Mouse (Mus musculus): ENCODE measurements around the gene A930004D18Rik. TPM values are rescaled to one million over a fixed set of nuclear protein-coding genes. Genes with fewer than 3 reads are reported as not detected.
"Not testable (repeated sequence)": the region's sequence is repeated elsewhere in the genome, so short reads cannot be mapped to it uniquely, and the experiment has no call there.

Gene A930004D18Rik
- polyA plus RNA-seq, 1 experiment from 2014 or later: 11.8 TPM

- Histone ChIP-seq H3K36me3 (replicated peaks) (no peaks in the 10 kb centered on the region), H3K4me1 (no peaks in the 10 kb centered on the region), H3K27me3 (replicated peaks) (no peaks in the 10 kb centered on the region), H3K4me2 (no peak overlapping the region), H3K9me3 (no peaks in the 10 kb centered on the region), H3K4me3 (no peak overlapping the region), H3K27ac (no peak overlapping the region), H3K9ac (no peak overlapping the region)
- WGBS: 90% methylated on average over 6 of the region's 6 CpGs
- ATAC-seq (replicated peaks): no peak
Observed at GRCm38 (mm10) chr2:18011226-18011625, 26.3 kb downstream of the A930004D18Rik start.

- H3K27me3 ChIP-seq (replicated peaks): no peaks in the 10 kb centered on the region
- no peaks in the 10 kb centered on the region for H3K4me1 ChIP-seq
- H3K4me2 ChIP-seq: no peak overlapping the region
- ATAC-seq (replicated peaks): no peak
- no peak overlapping the region for H3K4me3 ChIP-seq
- H3K27ac ChIP-seq: no peak overlapping the region
- no peak overlapping the region for H3K9ac ChIP-seq
- no peaks in the 10 kb centered on the region for H3K9me3 ChIP-seq
- WGBS: 39% methylated on average over 8 of the region's 8 CpGs
- H3K36me3 ChIP-seq (replicated peaks): no peaks in the 10 kb centered on the region
Observed at GRCm38 (mm10) chr2:18005137-18005536, 32.4 kb downstream of the A930004D18Rik start.

- no peak overlapping the region for H3K9ac ChIP-seq
- H3K4me2 ChIP-seq: no peak overlapping the region
- H3K9me3 ChIP-seq: no peaks in the 10 kb centered on the region
- no peaks in the 10 kb centered on the region for H3K4me1 ChIP-seq
- ATAC-seq (replicated peaks): no peak
- no peaks in the 10 kb centered on the region for H3K27me3 ChIP-seq (replicated peaks)
- H3K27ac ChIP-seq: no peak overlapping the region
- H3K4me3 ChIP-seq: no peak overlapping the region
- no peaks in the 10 kb centered on the region for H3K36me3 ChIP-seq (replicated peaks)
- WGBS: 91% methylated on average over 4 of the region's 4 CpGs
Observed at GRCm38 (mm10) chr2:18004286-18004685, 33.3 kb downstream of the A930004D18Rik start.

GRCm38 (mm10) chr2:18002306-18002705, 35.2 kb downstream of the A930004D18Rik start:
- Histone ChIP-seq H3K4me3 (no peak overlapping the region), H3K9me3 (no peaks in the 10 kb centered on the region), H3K4me1 (no peaks in the 10 kb centered on the region), H3K4me2 (no peak overlapping the region), H3K27me3 (replicated peaks) (no peaks in the 10 kb centered on the region), H3K36me3 (replicated peaks) (no peaks in the 10 kb centered on the region), H3K27ac (no peak overlapping the region), H3K9ac (no peak overlapping the region)
- ATAC-seq (replicated peaks): no peak
- WGBS: 94% methylated on average over 3 of the region's 3 CpGs

GRCm38 (mm10) chr2:17996858-17997257, 40.7 kb downstream of the A930004D18Rik start, which contains the start of gene H2al2a:
Gene H2al2a (minus strand): TSS chr2:17996958.
- H3K27me3 ChIP-seq (replicated peaks): no peaks in the 10 kb centered on the region
- no peak for ATAC-seq (replicated peaks)
- H3K9ac ChIP-seq: no peak within 1 kb of the TSS
- no peaks in the 10 kb centered on the region for H3K9me3 ChIP-seq
- no peaks in the 10 kb centered on the region for H3K4me1 ChIP-seq
- no peak within 1 kb of the TSS for H3K4me2 ChIP-seq
- H3K27ac ChIP-seq: no peak within 1 kb of the TSS
- H3K4me3 ChIP-seq: no peak within 1 kb of the TSS
- H3K36me3 ChIP-seq (replicated peaks): no peaks in the 10 kb centered on the region

- no peak overlapping the region for H3K9ac ChIP-seq
- no peak overlapping the region for H3K27ac ChIP-seq
- no peaks in the 10 kb centered on the region for H3K27me3 ChIP-seq (replicated peaks)
- no peaks in the 10 kb centered on the region for H3K36me3 ChIP-seq (replicated peaks)
- no peaks in the 10 kb centered on the region for H3K9me3 ChIP-seq
- no peak overlapping the region for H3K4me3 ChIP-seq
- ATAC-seq (replicated peaks): no peak
- no peaks in the 10 kb centered on the region for H3K4me1 ChIP-seq
- H3K4me2 ChIP-seq: no peak overlapping the region
Observed at GRCm38 (mm10) chr2:17989562-17989961, 48.0 kb downstream of the A930004D18Rik start.

GRCm38 (mm10) chr2:17989115-17989514, 48.4 kb downstream of the A930004D18Rik start:
- Histone ChIP-seq H3K36me3 (replicated peaks) (no peaks in the 10 kb centered on the region), H3K4me1 (no peaks in the 10 kb centered on the region), H3K4me3 (no peak overlapping the region), H3K9ac (no peak overlapping the region), H3K9me3 (no peaks in the 10 kb centered on the region), H3K27ac (no peak overlapping the region), H3K27me3 (replicated peaks) (no peaks in the 10 kb centered on the region), H3K4me2 (no peak overlapping the region)
- 41% methylated on average over 3 of the region's 3 CpGs for WGBS
- no peak for ATAC-seq (replicated peaks)

GRCm38 (mm10) chr2:17986694-17987093, 50.8 kb downstream of the A930004D18Rik start:
- Histone ChIP-seq H3K4me2 (no peak overlapping the region), H3K27ac (no peak overlapping the region), H3K9me3 (no peaks in the 10 kb centered on the region), H3K9ac (no peak overlapping the region), H3K27me3 (replicated peaks) (no peaks in the 10 kb centered on the region), H3K4me1 (no peaks in the 10 kb centered on the region), H3K36me3 (replicated peaks) (no peaks in the 10 kb centered on the region), H3K4me3 (no peak overlapping the region)
- ATAC-seq (replicated peaks): no peak
- WGBS: 94% methylated on average over 3 of the region's 3 CpGs

- Histone ChIP-seq H3K36me3 (replicated peaks) (no peaks in the 10 kb centered on the region), H3K4me2 (no peak overlapping the region), H3K4me1 (no peaks in the 10 kb centered on the region), H3K27ac (no peak overlapping the region), H3K27me3 (replicated peaks) (no peaks in the 10 kb centered on the region), H3K9ac (no peak overlapping the region), H3K9me3 (no peaks in the 10 kb centered on the region), H3K4me3 (no peak overlapping the region)
- ATAC-seq (replicated peaks): no peak
- over 99% methylated on average over 3 of the region's 3 CpGs for WGBS
Observed at GRCm38 (mm10) chr2:17984774-17985173, 52.8 kb downstream of the A930004D18Rik start.

GRCm38 (mm10) chr2:17982747-17983146, 54.8 kb downstream of the A930004D18Rik start:
- no peaks in the 10 kb centered on the region for H3K9me3 ChIP-seq
- WGBS: 89% methylated on average over 1 of the region's 1 CpGs
- no peak overlapping the region for H3K27ac ChIP-seq
- no peaks in the 10 kb centered on the region for H3K4me1 ChIP-seq
- no peaks in the 10 kb centered on the region for H3K27me3 ChIP-seq (replicated peaks)
- no peak overlapping the region for H3K4me2 ChIP-seq
- ATAC-seq (replicated peaks): no peak
- H3K4me3 ChIP-seq: no peak overlapping the region
- H3K36me3 ChIP-seq (replicated peaks): no peaks in the 10 kb centered on the region
- no peak overlapping the region for H3K9ac ChIP-seq

- WGBS: 94% methylated on average over 6 of the region's 6 CpGs
- H3K4me1 ChIP-seq: no peaks in the 10 kb centered on the region
- no peak overlapping the region for H3K9ac ChIP-seq
- ATAC-seq (replicated peaks): no peak
- H3K4me2 ChIP-seq: no peak overlapping the region
- H3K27ac ChIP-seq: no peak overlapping the region
- H3K36me3 ChIP-seq (replicated peaks): no peaks in the 10 kb centered on the region
- H3K27me3 ChIP-seq (replicated peaks): no peaks in the 10 kb centered on the region
- no peaks in the 10 kb centered on the region for H3K9me3 ChIP-seq
- no peak overlapping the region for H3K4me3 ChIP-seq
Observed at GRCm38 (mm10) chr2:17978706-17979105, 58.8 kb downstream of the A930004D18Rik start.

GRCm38 (mm10) chr2:17978251-17978650, 59.3 kb downstream of the A930004D18Rik start:
- not testable (repeated sequence) for H3K36me3 ChIP-seq (replicated peaks); H3K4me1 ChIP-seq; H3K4me2 ChIP-seq; H3K27me3 ChIP-seq (replicated peaks); H3K9ac ChIP-seq; ATAC-seq (replicated peaks); H3K9me3 ChIP-seq; H3K4me3 ChIP-seq; H3K27ac ChIP-seq
- 93% methylated on average over 7 of the region's 7 CpGs for WGBS

- not testable (repeated sequence) for H3K27me3 ChIP-seq (replicated peaks); H3K4me1 ChIP-seq; H3K9ac ChIP-seq; ATAC-seq (replicated peaks); H3K9me3 ChIP-seq; H3K4me3 ChIP-seq; H3K36me3 ChIP-seq (replicated peaks); H3K27ac ChIP-seq; H3K4me2 ChIP-seq
Observed at GRCm38 (mm10) chr2:17977645-17978044, 59.9 kb downstream of the A930004D18Rik start.
